Mouse (Mus musculus) cerebellum, postnatal 36 days (tissue): ENCODE measurements around the gene Alkbh4.

Experiments
- DNase-seq, 2 experiments: peaks; one replicate each; pipeline ENCODE4 v3.0.0; 2021 to 2022; ENCODE audit warnings: mixed read lengths in 2 of 2

Alkbh4 gene

DNA sequence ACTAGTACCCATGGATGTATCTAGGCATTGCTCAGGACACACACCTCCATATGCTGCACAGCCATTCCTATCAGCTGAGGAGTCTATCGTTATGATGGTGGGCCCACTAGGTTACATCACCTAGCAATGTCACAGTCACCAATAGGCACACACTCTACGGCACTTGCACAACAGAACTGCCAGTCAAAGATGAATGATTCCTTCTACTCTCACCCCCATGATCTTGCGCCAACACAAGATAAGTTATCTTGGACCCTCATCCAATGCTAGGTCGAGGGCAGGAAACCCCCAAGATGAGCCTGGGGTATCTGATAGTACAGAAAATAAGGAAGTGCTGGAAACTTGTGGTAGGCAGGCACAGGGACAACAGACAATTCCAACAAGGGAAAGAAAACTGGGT, 46.9 kb downstream of the Alkbh4 start:
- DNase-seq: no peak

DNA sequence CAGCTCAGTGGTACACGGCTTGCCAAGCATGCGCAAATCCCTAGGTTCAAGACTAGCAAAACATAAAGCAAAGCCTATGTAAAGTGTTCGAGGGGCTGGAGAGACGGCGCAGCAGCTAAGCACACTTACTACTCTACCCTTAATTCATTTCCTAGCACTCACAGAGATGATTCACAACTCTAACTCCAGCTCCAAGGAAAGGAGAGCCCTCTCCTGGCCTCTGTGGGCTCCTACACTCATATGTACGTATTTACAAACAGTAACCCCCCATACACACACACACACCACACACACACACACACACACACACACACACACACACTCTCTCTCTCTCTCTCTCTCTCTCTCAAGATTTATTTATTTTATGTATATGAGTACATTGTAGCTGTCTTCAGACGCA, 47.8 kb downstream of the Alkbh4 start:
- DNase-seq: no peak

DNA sequence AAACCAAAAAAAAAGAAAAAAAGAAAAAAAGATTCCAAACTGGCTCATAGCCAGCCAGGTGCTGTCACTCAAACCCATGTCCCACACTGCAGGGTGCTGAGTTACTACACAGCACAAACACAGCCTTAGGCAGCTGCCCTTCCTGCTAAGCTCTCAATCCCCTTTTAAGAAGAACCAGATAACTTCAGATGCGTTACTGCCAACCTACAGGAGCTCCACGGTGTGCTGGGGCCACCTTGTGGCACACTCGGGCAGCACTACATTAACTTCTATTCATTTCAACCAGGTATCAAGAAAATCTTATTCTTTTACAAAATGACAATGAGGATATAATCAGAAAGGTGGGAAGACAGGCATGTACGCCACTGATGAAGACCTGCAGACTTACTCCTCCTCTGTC, 50.8 kb downstream of the Alkbh4 start:
- peak; percentile 65 to 67 for DNase-seq
